Mouse (Mus musculus) ovary, postnatal 36 days (tissue): Measurements from ENCODE around the gene Slc16a14.

Experiments used
- DNase-seq: peaks from one replicate; pipeline ENCODE4 v3.0.0; 2022; ENCODE audit warnings: low spot score, mixed read lengths

Slc16a14 gene

GRCm38 (mm10) chr1:84866706-84867230 lies 68.2 kb downstream of the Slc16a14 start:
- no peak for DNase-seq

- no peak for DNase-seq
These were observed 68.7 kb downstream of the Slc16a14 start for GRCm38 (mm10) chr1:84866231-84866630.

- DNase-seq: no peak
These were observed 70.3 kb downstream of the Slc16a14 start for GRCm38 (mm10) chr1:84864645-84865044.

- DNase-seq: no peak
These were observed 73.7 kb downstream of the Slc16a14 start for GRCm38 (mm10) chr1:84861255-84861630.

- peak; percentile 16 for DNase-seq
These were observed 74.3 kb downstream of the Slc16a14 start for GRCm38 (mm10) chr1:84860360-84861254.

- no peak for DNase-seq
These were observed 75.3 kb downstream of the Slc16a14 start for GRCm38 (mm10) chr1:84859597-84859996.
